Mouse (Mus musculus) hindbrain, postnatal 0 days (tissue): Measurements from ENCODE around the gene Ap3b1. TPM values are rescaled to one million over a fixed set of nuclear protein-coding genes. Genes with fewer than 3 reads are reported as not detected.

Experiments used
- ATAC-seq: fragments of 200-750 bp; cut with Nextera tagmentation; 2 replicates; pipeline ENCODE4 v1.8.0; 2017; ENCODE audit warnings: mild to moderate bottlenecking, moderate TSS enrichment, moderate library complexity
- DNase-seq: peaks from one replicate; pipeline ENCODE4 v3.0.0-alpha.2; 2015; ENCODE audit warnings: low spot score
- H3K27ac ChIP-seq: fragments of 300-500 bp; sonication (generic); 2 replicates; pipeline ENCODE4 v1.5.1; 2014; ENCODE audit warnings: mild to moderate bottlenecking
- H3K27me3 ChIP-seq: fragments of 300-500 bp; sonication (generic); 2 replicates; pipeline ENCODE4 v1.6.1; 2014; ENCODE audit warnings: low read length, mixed read lengths; ENCODE audit not compliant: insufficient read depth
- H3K36me3 ChIP-seq: fragments of 300-500 bp; sonication (generic); 2 replicates; pipeline ENCODE4 v1.6.1; 2014; ENCODE audit warnings: low read length, mixed read lengths; ENCODE audit not compliant: insufficient read depth
- H3K4me1 ChIP-seq: fragments of 300-500 bp; sonication (generic); 2 replicates; pipeline ENCODE4 v1.6.1; 2014; ENCODE audit warnings: antibody characterized with exemption, low read length, mixed read lengths; ENCODE audit not compliant: insufficient read depth
- H3K4me2 ChIP-seq: fragments of 300-500 bp; sonication (generic); 2 replicates; pipeline ENCODE4 v1.6.1; 2014; ENCODE audit warnings: low read depth, mild to moderate bottlenecking, low read length, moderate library complexity, mixed read lengths
- H3K4me3 ChIP-seq: fragments of 300-500 bp; sonication (generic); 2 replicates; pipeline ENCODE4 v1.5.1; 2014; ENCODE audit warnings: low read length
- H3K9ac ChIP-seq: fragments of 300-500 bp; sonication (generic); replicated peaks from 2 replicates; pipeline ENCODE4 v1.6.1; 2014; ENCODE audit warnings: mild to moderate bottlenecking, low read length, moderate library complexity, mixed read lengths
- H3K9me3 ChIP-seq: fragments of 300-500 bp; sonication (generic); 2 replicates; pipeline ENCODE4 v1.6.1; 2016; ENCODE audit warnings: low read length, mixed read lengths
- CTCF ChIP-seq: IDR thresholded peaks from 2 replicates; pipeline ENCODE4 v1.5.1; 2016; ENCODE audit warnings: antibody characterized with exemption, control low read depth, low read depth
- WGBS: fragments of 180-500 bp; shearing (Covaris S2); extraction: QIAGEN DNeasy Blood & Tissue Kit; methylation state at CpG from one replicate; pipeline ENCODE4 v1.1.7; 2014; 5-methylcytosine and 5-hydroxymethylcytosine counted together
- polyA plus RNA-seq: library from polyadenylated mRNA; unstranded; fragments of >200 nt; fragmentation: Nextera tagmentation; extraction: Ambion mirVana; gene quantifications from 2 replicates; pipeline ENCODE4 v1.2.1, GENCODE M21; 2015
- total RNA-seq: library from RNA; depleted of rRNA; stranded (reverse); fragments of >200 nt; gene quantifications from 2 replicates; pipeline ENCODE4 v1.2.3, GENCODE M21; 2014

The Ap3b1 gene
- total and polyA plus RNA-seq, 2 experiments from 2014 or later, result 16.9 to 23.4 TPM

- DNase-seq, result no peak
- no peak for ATAC-seq
- H3K9me3 ChIP-seq, result no peaks in the 10 kb centered on the region
- H3K36me3 ChIP-seq, result no peaks in the 10 kb centered on the region; the same call in 1 of the 2 replicates
- H3K9ac ChIP-seq, result no peak overlapping the region
- H3K4me1 ChIP-seq, result no peaks in the 10 kb centered on the region
- H3K4me2 ChIP-seq, result no peak overlapping the region
- no peaks in the 10 kb centered on the region for H3K27me3 ChIP-seq
- H3K27ac ChIP-seq, result no peak overlapping the region
- H3K4me3 ChIP-seq, result no peak overlapping the region
- WGBS, result 69% methylated on average over 7 of the region's 7 CpGs
- TF ChIP-seq CTCF, result no peak
Observed at GRCm38 (mm10) chr13:94449593-94449992, 90.8 kb downstream of the Ap3b1 start.

GRCm38 (mm10) chr13:94451229-94451628 lies 92.5 kb downstream of the Ap3b1 start:
- Histone ChIP-seq H3K27ac (no peak overlapping the region), H3K9me3 (no peaks in the 10 kb centered on the region), H3K4me2 (no peak overlapping the region), H3K4me3 (no peak overlapping the region), H3K9ac (no peak overlapping the region), H3K36me3 (no peaks in the 10 kb centered on the region; the same call in 1 of the 2 replicates), H3K4me1 (no peaks in the 10 kb centered on the region), H3K27me3 (no peaks in the 10 kb centered on the region)
- peak; percentile 76 for ATAC-seq
- 53% methylated on average over 6 of the region's 6 CpGs for WGBS
- peak; percentile 82 for TF ChIP-seq CTCF
- DNase-seq, result peak; percentile 77

- no peak for TF ChIP-seq CTCF
- ATAC-seq (peak; percentile 12; the same call in 1 of the 2 replicates), DNase-seq (no peak)
- no peak overlapping the region for H3K4me3 ChIP-seq
- no peak overlapping the region for H3K9ac ChIP-seq
- H3K27me3 ChIP-seq, result no peaks in the 10 kb centered on the region
- no peaks in the 10 kb centered on the region for H3K9me3 ChIP-seq
- no peak overlapping the region for H3K4me2 ChIP-seq
- H3K36me3 ChIP-seq, result no peaks in the 10 kb centered on the region; the same call in 1 of the 2 replicates
- WGBS, result 73% methylated on average over 12 of the region's 12 CpGs
- H3K4me1 ChIP-seq, result no peaks in the 10 kb centered on the region
- H3K27ac ChIP-seq, result no peak overlapping the region
Observed at GRCm38 (mm10) chr13:94454131-94454530, 95.4 kb downstream of the Ap3b1 start.

GRCm38 (mm10) chr13:94459143-94459542 lies 100.4 kb downstream of the Ap3b1 start:
- H3K27me3 ChIP-seq, result no peaks in the 10 kb centered on the region
- no peak overlapping the region for H3K27ac ChIP-seq
- no peak overlapping the region for H3K4me2 ChIP-seq
- ATAC-seq (no peak), DNase-seq (no peak)
- H3K9me3 ChIP-seq, result no peaks in the 10 kb centered on the region
- H3K36me3 ChIP-seq, result no peaks in the 10 kb centered on the region
- TF ChIP-seq CTCF, result no peak
- H3K4me1 ChIP-seq, result no peaks in the 10 kb centered on the region
- no peak overlapping the region for H3K9ac ChIP-seq
- 89% methylated on average over 4 of the region's 4 CpGs for WGBS
- no peak overlapping the region for H3K4me3 ChIP-seq

GRCm38 (mm10) chr13:94464221-94464620 lies 105.5 kb downstream of the Ap3b1 start:
- DNase-seq (no peak), ATAC-seq (no peak)
- no peaks in the 10 kb centered on the region for H3K9me3 ChIP-seq
- H3K4me2 ChIP-seq, result no peak overlapping the region
- no peaks in the 10 kb centered on the region for H3K4me1 ChIP-seq
- H3K4me3 ChIP-seq, result no peak overlapping the region
- H3K27ac ChIP-seq, result no peak overlapping the region
- no peak for TF ChIP-seq CTCF
- 50% methylated on average over 2 of the region's 2 CpGs for WGBS
- 0 out of 2 replicates have a peak, but pooled peaks cover 5% of the 10 kb centered on the region for H3K36me3 ChIP-seq
- H3K27me3 ChIP-seq, result no peaks in the 10 kb centered on the region
- H3K9ac ChIP-seq, result no peak overlapping the region

- Histone ChIP-seq H3K9me3 (no peaks in the 10 kb centered on the region), H3K27ac (no peak overlapping the region), H3K36me3 (0 out of 2 replicates have a peak, but pooled peaks cover 5% of the 10 kb centered on the region), H3K9ac (no peak overlapping the region), H3K4me1 (no peaks in the 10 kb centered on the region), H3K4me3 (no peak overlapping the region), H3K4me2 (no peak overlapping the region), H3K27me3 (no peaks in the 10 kb centered on the region)
- DNase-seq, result no peak
- TF ChIP-seq CTCF, result no peak
- ATAC-seq, result no peak
- WGBS, result 88% methylated on average over 1 of the region's 1 CpGs
Observed at GRCm38 (mm10) chr13:94468551-94468950, 109.8 kb downstream of the Ap3b1 start.

GRCm38 (mm10) chr13:94471009-94471672 lies 112.4 kb downstream of the Ap3b1 start:
- ATAC-seq (no peak), DNase-seq (no peak)
- Histone ChIP-seq H3K4me1 (no peaks in the 10 kb centered on the region), H3K4me2 (no peak overlapping the region), H3K9me3 (no peaks in the 10 kb centered on the region), H3K27ac (no peak overlapping the region), H3K36me3 (0 out of 2 replicates have a peak, but pooled peaks cover 5% of the 10 kb centered on the region), H3K9ac (no peak overlapping the region), H3K27me3 (no peaks in the 10 kb centered on the region), H3K4me3 (no peak overlapping the region)
- no peak for TF ChIP-seq CTCF
- 85% methylated on average over 11 of the region's 11 CpGs for WGBS
